Mouse (Mus musculus) forebrain, embryonic 16.5 days (tissue): ENCODE measurements around the gene Smpd2. TPM values are rescaled to one million over a fixed set of nuclear protein-coding genes. Genes with fewer than 3 reads are reported as not detected.
A peak's percentile ranks its signal among the peaks of the same experiment; 100 is the strongest.

Experiments used
- ATAC-seq: fragments of 200-750 bp; cut with Nextera tagmentation; 2 replicates; pipeline ENCODE4 v1.8.0; 2017; ENCODE audit warnings: mild to moderate bottlenecking, moderate library complexity
- H3K27ac ChIP-seq: fragments of 300-500 bp; sonication (generic); 2 replicates; pipeline ENCODE4 v1.5.1; 2014; ENCODE audit warnings: low read length, control low read depth
- H3K27me3 ChIP-seq: fragments of 300-500 bp; sonication (generic); replicated peaks from 2 replicates; pipeline ENCODE4 v1.6.1; 2014; ENCODE audit warnings: low read length; ENCODE audit not compliant: control insufficient read depth, insufficient read depth
- H3K36me3 ChIP-seq: fragments of 300-500 bp; sonication (generic); 2 replicates; pipeline ENCODE4 v1.6.1; 2014; ENCODE audit not compliant: control insufficient read depth, insufficient read depth
- H3K4me1 ChIP-seq: fragments of 300-500 bp; sonication (generic); replicated peaks from 2 replicates; pipeline ENCODE4 v1.6.1; 2014; ENCODE audit warnings: low read length; ENCODE audit not compliant: control insufficient read depth, insufficient read depth
- H3K4me2 ChIP-seq: fragments of 300-500 bp; sonication (generic); 2 replicates; pipeline ENCODE4 v1.6.1; 2014; ENCODE audit warnings: mild to moderate bottlenecking, low read length, control low read depth
- H3K4me3 ChIP-seq: fragments of 300-500 bp; sonication (generic); replicated peaks from 2 replicates; pipeline ENCODE4 v1.5.1; 2014; ENCODE audit warnings: mild to moderate bottlenecking, low read length, control low read depth
- H3K9ac ChIP-seq: fragments of 300-500 bp; sonication (generic); replicated peaks from 2 replicates; pipeline ENCODE4 v1.6.1; 2014; ENCODE audit warnings: low read depth, low read length, control low read depth
- H3K9me3 ChIP-seq: fragments of 300-500 bp; sonication (generic); 2 replicates; pipeline ENCODE4 v1.6.1; 2016; ENCODE audit warnings: low read length; ENCODE audit not compliant: control insufficient read depth
- WGBS: fragments of 180-500 bp; shearing (Covaris S2); extraction: QIAGEN DNeasy Blood & Tissue Kit; methylation state at CpG from one replicate; pipeline ENCODE4 v1.1.7; 2014; 5-methylcytosine and 5-hydroxymethylcytosine counted together
- polyA plus RNA-seq: library from polyadenylated mRNA; unstranded; fragments of >200 nt; fragmentation: Nextera tagmentation; extraction: Ambion mirVana; gene quantifications from 2 replicates; pipeline ENCODE4 v1.2.1, GENCODE M21; 2015

Gene Smpd2
- polyA plus RNA-seq, 1 experiment from 2014 or later = 43.0 TPM

DNA sequence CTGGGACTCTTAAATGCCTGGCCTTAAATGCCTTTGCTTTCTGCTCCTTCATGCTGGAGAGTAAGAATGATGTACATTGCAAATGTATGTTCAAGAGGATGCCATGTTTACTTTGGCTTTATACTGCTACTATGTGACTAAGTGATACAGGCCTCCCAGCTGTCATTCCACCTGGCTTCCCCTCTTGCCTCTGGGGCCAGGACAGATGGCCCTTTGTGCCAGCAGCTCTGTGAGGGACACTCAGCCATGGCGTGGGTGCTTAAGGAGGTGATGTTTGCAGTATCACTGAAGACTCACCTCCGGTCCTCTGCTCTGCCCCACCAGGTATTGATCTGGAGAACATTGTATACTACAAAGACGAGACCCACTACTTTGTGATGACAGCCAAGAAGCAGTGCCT is 10.2 kb downstream of the Smpd2 start:
- peaks cover 4% of the 10 kb centered on the region; the same call in 1 of the 2 replicates for H3K36me3 ChIP-seq

GRCm38 (mm10) chr10:41477278-41478181 is 12.6 kb downstream of the Smpd2 start:
- no peaks in the 10 kb centered on the region for H3K9me3 ChIP-seq
- H3K9ac ChIP-seq = peak overlapping the region; percentile 73
- peak overlapping the region; percentile 63 for H3K4me3 ChIP-seq
- 0 out of 2 replicates have a peak, but pooled peaks cover 3% of the 10 kb centered on the region for H3K36me3 ChIP-seq
- H3K27ac ChIP-seq = peak overlapping the region; percentile 71
- ATAC-seq = peak; percentile 74
- WGBS = 1% methylated on average over 20 of the region's 20 CpGs
- H3K4me2 ChIP-seq = peak overlapping the region; percentile 76
- no peaks in the 10 kb centered on the region for H3K27me3 ChIP-seq
- H3K4me1 ChIP-seq = peaks cover 15% of the 10 kb centered on the region

More for the DNA sequence above, 10.2 kb downstream of the Smpd2 start:
- Histone ChIP-seq H3K27me3 (no peaks in the 10 kb centered on the region), H3K4me2 (no peak overlapping the region), H3K27ac (no peak overlapping the region), H3K9ac (no peak overlapping the region), H3K9me3 (no peaks in the 10 kb centered on the region), H3K4me1 (peaks cover 15% of the 10 kb centered on the region), H3K4me3 (no peak overlapping the region)
- WGBS = 84% methylated on average over 3 of the region's 3 CpGs
- no peak for ATAC-seq

- no peaks in the 10 kb centered on the region for H3K9me3 ChIP-seq
- H3K4me1 ChIP-seq = peaks cover 15% of the 10 kb centered on the region
- H3K36me3 ChIP-seq = 0 out of 2 replicates have a peak, but pooled peaks cover 3% of the 10 kb centered on the region
- peak overlapping the region; percentile 63 for H3K4me3 ChIP-seq
- H3K4me2 ChIP-seq = peak overlapping the region; percentile 76
- H3K27me3 ChIP-seq = no peaks in the 10 kb centered on the region
- peak overlapping the region; percentile 34 for H3K27ac ChIP-seq
- peak overlapping the region; percentile 73 for H3K9ac ChIP-seq
- peak; percentile 49 for ATAC-seq
- WGBS = 0% methylated on average over 9 of the region's 9 CpGs
Observed at GRCm38 (mm10) chr10:41477018-41477277, 13.2 kb downstream of the Smpd2 start.

- ATAC-seq = peak; percentile 76
- H3K9me3 ChIP-seq = no peaks in the 10 kb centered on the region
- H3K4me3 ChIP-seq = peak within 1 kb of the TSS; percentile 63
- peak within 1 kb of the TSS; percentile 76 for H3K4me2 ChIP-seq
- 0 out of 2 replicates have a peak, but pooled peaks cover 3% of the 10 kb centered on the region for H3K36me3 ChIP-seq
- WGBS = 0% methylated on average over 35 of the region's 35 CpGs
- no peaks in the 10 kb centered on the region for H3K27me3 ChIP-seq
- H3K27ac ChIP-seq = peak within 1 kb of the TSS; percentile 34
- peak within 1 kb of the TSS; percentile 73 for H3K9ac ChIP-seq
- peaks cover 15% of the 10 kb centered on the region for H3K4me1 ChIP-seq
Observed at GRCm38 (mm10) chr10:41476171-41477017, 13.8 kb downstream of the Smpd2 start, which contains the start of gene Mical1. Gene Mical1, plus strand, starts transcription at chr10:41476314.

DNA sequence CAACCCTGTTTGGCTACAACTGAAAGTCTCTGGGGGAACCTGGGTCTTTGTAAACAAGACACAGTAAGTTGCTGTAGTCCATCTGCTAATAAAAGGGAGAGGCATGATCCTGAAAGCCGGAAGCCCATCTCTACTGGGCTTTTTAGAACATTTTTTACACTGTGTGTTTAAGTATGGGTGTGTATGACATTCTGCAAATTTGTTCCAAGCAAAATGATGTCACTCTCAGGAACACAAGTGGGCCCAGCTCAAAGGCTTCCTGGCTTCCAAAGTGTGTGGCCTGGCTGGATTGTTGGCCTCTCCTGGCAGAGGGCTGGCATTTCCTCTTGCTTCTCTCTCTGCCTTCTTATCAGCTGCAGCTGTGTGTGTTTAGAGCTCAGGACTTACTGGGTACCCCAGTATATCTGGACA is 15.2 kb downstream of the Smpd2 start:
- Histone ChIP-seq H3K4me1 (peaks cover 15% of the 10 kb centered on the region), H3K9me3 (no peaks in the 10 kb centered on the region), H3K4me2 (no peak overlapping the region), H3K27ac (no peak overlapping the region), H3K9ac (no peak overlapping the region), H3K36me3 (0 out of 2 replicates have a peak, but pooled peaks cover 3% of the 10 kb centered on the region), H3K27me3 (no peaks in the 10 kb centered on the region), H3K4me3 (no peak overlapping the region)
- no peak for ATAC-seq
- WGBS = 81% methylated on average over 1 of the region's 1 CpGs

GRCm38 (mm10) chr10:41473782-41474468 is 16.2 kb downstream of the Smpd2 start:
- Histone ChIP-seq H3K36me3 (no peaks in the 10 kb centered on the region), H3K27ac (no peak overlapping the region), H3K27me3 (no peaks in the 10 kb centered on the region), H3K9ac (no peak overlapping the region), H3K4me3 (no peak overlapping the region), H3K4me2 (no peak overlapping the region), H3K9me3 (no peaks in the 10 kb centered on the region), H3K4me1 (peaks cover 15% of the 10 kb centered on the region)
- no peak for ATAC-seq
- WGBS = 84% methylated on average over 6 of the region's 6 CpGs

- no peak overlapping the region for H3K27ac ChIP-seq
- ATAC-seq = no peak
- no peak overlapping the region for H3K4me2 ChIP-seq
- no peak overlapping the region for H3K4me3 ChIP-seq
- no peaks in the 10 kb centered on the region for H3K36me3 ChIP-seq
- H3K4me1 ChIP-seq = peaks cover 14% of the 10 kb centered on the region
- WGBS = 83% methylated on average over 5 of the region's 5 CpGs
- H3K27me3 ChIP-seq = no peaks in the 10 kb centered on the region
- H3K9me3 ChIP-seq = no peaks in the 10 kb centered on the region
- H3K9ac ChIP-seq = no peak overlapping the region
Observed at GRCm38 (mm10) chr10:41472962-41473481, 17.1 kb downstream of the Smpd2 start.

GRCm38 (mm10) chr10:41472534-41472933 is 17.6 kb downstream of the Smpd2 start:
- ATAC-seq = no peak

More at GRCm38 (mm10) chr10:41472534-41472933, 17.6 kb downstream of the Smpd2 start:
- Histone ChIP-seq H3K27me3 (no peaks in the 10 kb centered on the region), H3K4me2 (no peak overlapping the region), H3K4me1 (peaks cover 10% of the 10 kb centered on the region), H3K9ac (no peak overlapping the region), H3K36me3 (no peaks in the 10 kb centered on the region), H3K27ac (no peak overlapping the region), H3K4me3 (no peak overlapping the region), H3K9me3 (no peaks in the 10 kb centered on the region)
